Mouse (Mus musculus): ENCODE data around the gene Taf1d.
"Not testable (repeated sequence)": the region's sequence is repeated elsewhere in the genome, so short reads cannot be mapped to it uniquely, and the experiment has no call there.

Gene Taf1d

GRCm38 (mm10) chr9:15308254-15308653, 2.2 kb downstream of the Taf1d start:
- DNase-seq (ENCODE audit: low spot score): no peak

- DNase-seq (ENCODE audit: low spot score): no peak
These were observed 3.4 kb downstream of the Taf1d start for GRCm38 (mm10) chr9:15309425-15309824.

GRCm38 (mm10) chr9:15310179-15310578, 4.2 kb downstream of the Taf1d start:
- DNase-seq (ENCODE audit: low spot score): no peak

GRCm38 (mm10) chr9:15312054-15312735, 6.2 kb downstream of the Taf1d start:
- DNase-seq (ENCODE audit: low spot score): no peak

- DNase-seq (ENCODE audit: low spot score): no peak
These were observed 7.6 kb downstream of the Taf1d start for GRCm38 (mm10) chr9:15313633-15314032.

- DNase-seq (ENCODE audit: low spot score): no peak
These were observed 8.6 kb downstream of the Taf1d start for GRCm38 (mm10) chr9:15314619-15315018.

GRCm38 (mm10) chr9:15316296-15316695, 10.3 kb downstream of the Taf1d start:
- DNase-seq (ENCODE audit: low spot score): not testable (repeated sequence)

- no peak for DNase-seq (ENCODE audit: low spot score)
These were observed 11.5 kb downstream of the Taf1d start for GRCm38 (mm10) chr9:15317223-15318169.

GRCm38 (mm10) chr9:15318170-15318742, 12.2 kb downstream of the Taf1d start:
- DNase-seq (ENCODE audit: low spot score): no peak

GRCm38 (mm10) chr9:15337776-15338175, 31.8 kb downstream of the Taf1d start:
- no peak for DNase-seq (ENCODE audit: low spot score)

- no peak for DNase-seq (ENCODE audit: low spot score)
These were observed 43.9 kb downstream of the Taf1d start for GRCm38 (mm10) chr9:15349925-15350324.

GRCm38 (mm10) chr9:15356916-15357483, 51.0 kb downstream of the Taf1d start:
- DNase-seq (ENCODE audit: low spot score): no peak

- DNase-seq (ENCODE audit: low spot score): peak; percentile 99
These were observed 51.7 kb downstream of the Taf1d start, which contains the start of gene Cep295 for GRCm38 (mm10) chr9:15357484-15358275. Cep295 (minus strand) TSS chr9:15357788.

- DNase-seq (ENCODE audit: low spot score): no peak
These were observed 58.8 kb downstream of the Taf1d start for GRCm38 (mm10) chr9:15364843-15365242.

GRCm38 (mm10) chr9:15365856-15366255, 59.8 kb downstream of the Taf1d start:
- no peak for DNase-seq (ENCODE audit: low spot score)

- DNase-seq (ENCODE audit: low spot score): no peak
These were observed 60.2 kb downstream of the Taf1d start for GRCm38 (mm10) chr9:15366260-15366659.

All from testis, postnatal 10 days (tissue).